Mouse (Mus musculus) thymus, adult 2 months (tissue): ENCODE results near the gene Narf. TPM values are rescaled to one million over a fixed set of nuclear protein-coding genes. Genes with fewer than 3 reads are reported as not detected.

Source experiments
- DNase-seq: peaks from one replicate; pipeline ENCODE4 v3.0.0; 2021
- H3K27ac ChIP-seq: fragments of 200-500 bp; 2 replicates; pipeline ENCODE4 v1.5.1; 2012; ENCODE audit warnings: low read length, control low read depth; ENCODE audit not compliant: control insufficient read depth, insufficient read depth
- H3K27me3 ChIP-seq: fragments of 200-500 bp; 2 replicates; pipeline ENCODE4 v1.6.1; 2012; ENCODE audit warnings: mild to moderate bottlenecking, low read length, moderate library complexity, mixed read lengths; ENCODE audit not compliant: control insufficient read depth, insufficient read depth
- H3K36me3 ChIP-seq: fragments of 200-500 bp; 2 replicates; pipeline ENCODE4 v1.6.1; 2012; ENCODE audit warnings: mild to moderate bottlenecking, low read length, moderate library complexity; ENCODE audit not compliant: control insufficient read depth, insufficient read depth
- H3K4me1 ChIP-seq: fragments of 200-500 bp; replicated peaks from 2 replicates; pipeline ENCODE4 v1.6.1; 2012; ENCODE audit warnings: low read length; ENCODE audit not compliant: control insufficient read depth, insufficient read depth
- H3K4me3 ChIP-seq: fragments of 200-500 bp; 2 replicates; pipeline ENCODE4 v1.5.1; 2012; ENCODE audit warnings: mild to moderate bottlenecking, low read length, control low read depth, moderate library complexity; ENCODE audit not compliant: control insufficient read depth, insufficient read depth
- CTCF ChIP-seq: fragments of 200-500 bp; IDR thresholded peaks from 2 replicates; pipeline ENCODE4 v1.5.1; 2012; ENCODE audit warnings: mild to moderate bottlenecking, control low read depth, low read length, moderate library complexity, borderline replicate concordance; ENCODE audit not compliant: control insufficient read depth, poor library complexity, insufficient read depth; ENCODE audit errors: extremely low read depth
- POLR2A ChIP-seq: fragments of 200-500 bp; IDR thresholded peaks from 2 replicates; pipeline ENCODE4 v1.6.1; 2012; ENCODE audit warnings: mild to moderate bottlenecking, low read length, control low read depth, moderate library complexity; ENCODE audit not compliant: control insufficient read depth, poor library complexity, insufficient read depth; ENCODE audit errors: extremely low read depth
- WGBS: fragments of 180-500 bp; shearing (Covaris S2); methylation state at CpG from one replicate; pipeline ENCODE4 v1.1.7; 2018; 5-methylcytosine and 5-hydroxymethylcytosine counted together
- polyA plus RNA-seq: library from polyadenylated mRNA; depleted of rRNA; stranded (reverse); fragments of >200 nt; gene quantifications from 2 replicates; pipeline ENCODE4 v1.2.3, GENCODE M21; 2012; rRNA removed

Gene Narf
- polyA plus RNA-seq, 1 experiment: 101 TPM

- WGBS: 88% methylated on average over 9 of the region's 9 CpGs
- Histone ChIP-seq H3K36me3 (peaks cover 49% of the 10 kb centered on the region), H3K27me3 (no peaks in the 10 kb centered on the region), H3K4me1 (no peaks in the 10 kb centered on the region), H3K27ac (no peak overlapping the region), H3K4me3 (no peak overlapping the region)
- DNase-seq: no peak
- TF ChIP-seq POLR2A (no peak), CTCF (no peak)
Measured at GRCm38 (mm10) chr11:121300265-121300664, 63.2 kb downstream of the Narf start.

DNA sequence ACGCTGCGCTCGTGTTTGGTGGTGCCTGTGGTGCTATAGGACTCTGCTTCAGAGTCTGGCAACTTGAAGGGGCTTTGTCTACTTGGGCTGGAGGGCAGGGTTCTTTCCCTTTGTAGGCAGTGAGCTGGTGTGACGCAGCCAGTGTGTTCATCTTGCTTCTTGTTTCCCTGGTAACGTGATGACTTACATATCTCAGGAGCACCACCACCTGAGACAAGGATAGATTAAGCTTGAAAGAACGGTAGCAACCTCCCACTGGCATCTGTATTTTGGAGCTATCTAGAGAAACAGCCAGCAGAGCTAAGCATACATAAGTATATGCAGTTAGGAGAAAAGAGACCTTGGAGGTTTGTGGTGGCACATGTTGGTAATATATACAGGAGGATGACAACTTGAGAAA, 68.3 kb downstream of the Narf start:
- WGBS: 96% methylated on average over 6 of the region's 6 CpGs
- H3K27me3 ChIP-seq: no peaks in the 10 kb centered on the region
- TF ChIP-seq CTCF: no peak
- TF ChIP-seq POLR2A: no peak
- no peaks in the 10 kb centered on the region for H3K4me1 ChIP-seq
- H3K36me3 ChIP-seq: peaks cover 38% of the 10 kb centered on the region
- H3K27ac ChIP-seq: no peak overlapping the region
- no peak for DNase-seq
- H3K4me3 ChIP-seq: no peak overlapping the region

Other genes with a start within 250 kb of the Narf start
- 98.2 and 106 TPM in 2 replicates for gene Csnk1d, start 245.9 kb upstream of the Narf start, polyA plus RNA-seq
- gene Cd7, start 197.8 kb upstream of the Narf start, polyA plus RNA-seq: 39.2 and 55.2 TPM in 2 replicates
- gene Sectm1b, start 173.7 kb upstream of the Narf start, polyA plus RNA-seq: 0.97 and 1.2 TPM in 2 replicates
- 2.4 and 2.7 TPM in 2 replicates for gene Sectm1a, start 156.0 kb upstream of the Narf start, polyA plus RNA-seq
- 0.04 and 0.08 TPM in 2 replicates for gene Tex19.2, start 118.6 kb upstream of the Narf start, polyA plus RNA-seq
- gene Tex19.1, start 91.1 kb upstream of the Narf start, polyA plus RNA-seq: 0.08 TPM in 1 of 2 replicates, not detected in the other
- gene Uts2r, start 77.0 kb upstream of the Narf start, polyA plus RNA-seq: 0.75 and 1.5 TPM in 2 replicates
- gene Hexdc, start 32.8 kb upstream of the Narf start, polyA plus RNA-seq: 11.2 and 15.0 TPM in 2 replicates
- gene Ogfod3, start 32.5 kb upstream of the Narf start, polyA plus RNA-seq: 6.2 and 7.4 TPM in 2 replicates
- 87.4 and 106 TPM in 2 replicates for gene Cybc1, start 7.9 kb upstream of the Narf start, polyA plus RNA-seq
- gene Foxk2, start 22.7 kb downstream of the Narf start, polyA plus RNA-seq: 57.5 and 60.6 TPM in 2 replicates
- gene Wdr45b, start 117.2 kb downstream of the Narf start, polyA plus RNA-seq: 51.3 and 65.9 TPM in 2 replicates
- gene Rab40b, start 151.0 kb downstream of the Narf start, polyA plus RNA-seq: 0.57 and 0.74 TPM in 2 replicates
- gene Fn3krp, start 184.1 kb downstream of the Narf start, polyA plus RNA-seq: 7.6 and 9.2 TPM in 2 replicates
- 7.0 and 9.5 TPM in 2 replicates for gene Fn3k, start 197.7 kb downstream of the Narf start, polyA plus RNA-seq
- gene Tbcd, start 214.7 kb downstream of the Narf start, polyA plus RNA-seq: 86.5 and 90.0 TPM in 2 replicates